Mouse (Mus musculus): ENCODE measurements around the gene Mipol1.

Gene Mipol1

DNA sequence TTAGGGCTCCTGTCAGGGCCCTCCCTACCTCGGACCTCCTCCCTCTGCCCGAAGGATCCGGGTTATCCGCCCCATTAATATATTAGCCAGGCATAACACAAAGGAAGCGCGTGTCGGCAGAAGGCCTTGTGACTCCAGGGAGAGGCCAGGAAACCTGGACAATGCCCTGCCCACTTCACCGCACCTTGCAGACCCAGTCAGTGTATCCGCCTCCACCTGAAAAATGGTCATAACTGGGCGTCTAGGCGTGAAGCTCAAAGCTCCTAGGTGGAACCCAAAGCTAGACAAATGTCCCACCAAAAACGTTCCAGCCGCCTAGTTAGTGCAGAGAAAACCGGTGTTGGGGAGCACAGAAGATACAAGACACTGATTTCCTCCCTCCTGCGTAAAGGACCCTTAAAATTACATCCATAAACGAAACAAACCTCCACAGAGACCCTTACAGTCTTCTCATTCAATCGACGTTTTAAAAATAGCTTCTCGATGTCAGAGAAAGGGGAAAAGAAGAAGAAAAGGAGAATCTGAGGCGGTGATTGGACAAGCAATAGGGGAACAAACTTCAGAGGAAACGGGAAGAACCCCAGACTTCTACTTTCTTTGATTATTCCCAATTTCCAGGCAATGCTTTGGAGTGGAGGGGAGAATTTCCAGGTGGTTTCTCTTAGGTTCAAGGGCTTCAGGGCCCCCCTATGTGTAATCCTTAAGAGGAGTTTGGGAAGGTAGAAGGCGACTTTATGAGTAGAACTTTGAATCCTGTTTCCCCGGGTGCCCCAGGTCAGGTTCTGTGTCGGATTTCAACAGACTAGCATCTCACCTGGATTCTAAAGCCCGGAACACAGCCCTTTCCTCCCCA lies 306.1 kb downstream of the Mipol1 start:
- in situ Hi-C loops (cut with MboI; ENCODE audit: low pct_unique_long_range_greater_than_20kb in 1 of 2, low sequenced_read_pairs in 2 of 2, unreplicated experiment in 1 of 2): loop anchor here in 1 of 2 experiments (25.0 kb wide), 1 partner anchor 299 kb away; the partner anchor contains the start of genes Mipol1 and Prps1l3

DNA sequence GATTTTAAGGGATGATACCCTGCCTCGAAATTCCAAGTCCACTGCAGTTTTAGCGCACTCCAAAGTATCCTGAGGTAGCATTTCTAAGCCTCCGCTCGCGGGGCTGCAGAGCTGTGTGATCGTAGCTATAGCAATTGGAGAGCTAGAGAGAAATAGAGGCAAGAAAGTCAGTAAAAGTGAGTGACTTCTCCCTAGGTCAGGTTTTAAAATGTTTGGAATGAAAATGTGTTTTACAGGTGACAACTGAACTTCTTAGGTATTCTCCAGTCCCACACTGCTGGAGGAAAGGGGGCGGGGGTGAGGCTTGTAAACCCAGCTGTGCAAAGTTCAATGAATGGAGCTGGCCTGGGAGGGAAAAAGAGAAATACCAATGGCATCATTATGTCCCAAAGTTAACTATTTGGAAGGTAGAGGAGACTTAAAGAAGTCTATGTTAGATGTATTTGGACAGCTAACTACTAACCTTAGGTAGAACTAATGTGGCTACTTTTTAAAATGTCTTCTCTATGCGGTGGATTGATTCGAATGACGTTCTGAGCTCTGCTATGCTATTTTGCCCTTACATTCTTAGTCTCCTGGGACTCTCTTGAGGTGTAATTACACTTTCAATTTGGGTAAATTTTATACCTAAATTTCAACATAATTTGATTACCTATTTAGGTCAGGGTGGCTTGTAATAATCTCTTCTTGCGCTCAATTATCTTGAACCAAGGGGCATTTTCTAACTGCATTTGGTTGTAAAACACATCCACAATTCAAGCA lies 306.9 kb downstream of the Mipol1 start:
- in situ Hi-C loops (cut with MboI; ENCODE audit: low pct_unique_long_range_greater_than_20kb in 1 of 2, low sequenced_read_pairs in 2 of 2, unreplicated experiment in 1 of 2): loop anchor here in 1 of 2 experiments (25.0 kb wide), 1 partner anchor 300 kb away; the partner anchor contains the start of genes Mipol1 and Prps1l3

DNA sequence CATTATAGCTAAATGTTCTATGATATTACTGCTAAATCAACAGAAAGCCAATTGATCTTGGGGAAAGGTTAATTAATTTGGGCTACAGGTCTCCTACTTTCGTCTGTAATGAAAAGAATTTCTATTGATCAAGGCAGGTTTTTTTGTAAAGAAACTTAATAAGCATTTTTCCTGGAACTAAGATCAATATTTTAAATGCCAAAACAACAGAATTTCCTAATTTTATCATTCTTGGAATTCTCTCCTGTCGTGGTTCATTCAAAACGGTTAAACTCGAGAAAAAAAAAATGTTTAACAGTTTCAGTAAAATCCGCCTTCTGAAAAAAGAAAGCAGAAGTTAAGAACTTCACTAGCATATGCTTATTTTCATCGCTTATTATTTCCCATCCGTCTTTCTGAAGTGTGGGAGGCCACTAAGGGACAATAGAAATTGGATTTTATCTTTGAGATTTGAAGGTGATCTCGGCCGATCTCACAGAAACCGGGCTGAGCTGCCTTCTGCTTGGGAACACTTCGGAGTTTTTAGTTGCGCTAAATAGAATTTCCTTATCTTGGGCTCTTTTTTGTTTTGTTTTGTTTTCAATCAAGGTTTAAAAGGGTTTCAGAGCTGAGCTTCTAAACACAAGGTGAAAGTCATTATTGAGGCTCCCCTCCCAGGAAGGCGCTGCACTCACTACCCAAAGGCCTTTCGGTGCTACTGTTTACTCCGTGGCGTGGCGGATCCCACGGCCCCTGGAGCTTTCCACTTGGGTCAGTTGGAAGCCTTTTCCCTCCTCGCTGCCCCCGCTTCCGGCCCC lies 307.8 kb downstream of the Mipol1 start:
- in situ Hi-C loops (cut with MboI; ENCODE audit: low pct_unique_long_range_greater_than_20kb in 1 of 2, low sequenced_read_pairs in 2 of 2, unreplicated experiment in 1 of 2): loop anchor here in 1 of 2 experiments (25.0 kb wide), 1 partner anchor 301 kb away; the partner anchor contains the start of genes Mipol1 and Prps1l3

DNA sequence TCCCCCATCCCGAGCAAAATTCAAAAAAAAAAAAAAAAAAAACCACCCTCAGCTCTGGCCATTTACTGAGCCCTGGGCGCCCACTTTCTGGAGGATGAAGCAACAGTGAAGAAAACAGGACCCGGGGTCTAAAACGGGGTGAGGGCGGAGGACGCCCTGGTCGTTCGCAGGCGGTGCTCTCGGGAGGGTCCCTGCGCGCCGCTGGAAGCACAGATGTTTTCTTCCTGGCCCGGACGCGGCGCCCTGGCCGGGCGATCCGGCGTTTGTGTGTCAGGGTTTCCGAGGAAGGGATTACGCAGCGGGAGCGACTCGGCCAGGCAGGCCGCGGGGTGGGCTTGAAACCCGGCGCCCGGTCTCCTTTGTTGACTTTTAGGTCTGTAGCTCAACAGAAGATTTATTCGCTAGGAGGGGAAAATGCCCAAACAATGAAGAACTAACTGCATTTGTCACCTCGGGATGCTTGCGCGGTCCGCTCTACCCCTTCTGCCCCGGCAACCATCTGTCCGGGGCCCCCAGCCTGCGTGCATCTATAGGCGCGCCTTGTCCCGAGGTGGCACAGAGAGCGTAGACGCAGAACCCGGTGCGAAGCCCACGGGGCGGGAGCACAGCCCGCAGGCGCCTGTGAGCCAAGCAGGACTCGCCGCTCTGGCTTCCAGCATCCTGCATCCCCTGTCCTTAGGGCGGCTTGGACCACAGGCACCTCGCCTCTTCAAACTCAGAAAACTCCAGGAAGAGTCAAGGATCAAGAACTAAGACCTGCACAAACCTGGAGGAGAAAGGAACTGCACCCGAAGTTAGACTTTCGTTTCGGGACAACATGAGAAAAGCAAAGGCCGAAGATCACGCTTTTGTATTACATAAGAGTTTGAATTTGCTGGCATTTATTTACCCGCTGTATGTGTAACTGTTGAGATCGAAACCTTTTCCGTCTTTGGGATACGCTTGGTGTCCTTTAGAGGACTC lies 308.6 kb downstream of the Mipol1 start:
- in situ Hi-C loops (cut with MboI; ENCODE audit: low pct_unique_long_range_greater_than_20kb in 1 of 2, low sequenced_read_pairs in 2 of 2, unreplicated experiment in 1 of 2): loop anchor here in 1 of 2 experiments (25.0 kb wide), 1 partner anchor 302 kb away; the partner anchor contains the start of genes Mipol1 and Prps1l3

DNA sequence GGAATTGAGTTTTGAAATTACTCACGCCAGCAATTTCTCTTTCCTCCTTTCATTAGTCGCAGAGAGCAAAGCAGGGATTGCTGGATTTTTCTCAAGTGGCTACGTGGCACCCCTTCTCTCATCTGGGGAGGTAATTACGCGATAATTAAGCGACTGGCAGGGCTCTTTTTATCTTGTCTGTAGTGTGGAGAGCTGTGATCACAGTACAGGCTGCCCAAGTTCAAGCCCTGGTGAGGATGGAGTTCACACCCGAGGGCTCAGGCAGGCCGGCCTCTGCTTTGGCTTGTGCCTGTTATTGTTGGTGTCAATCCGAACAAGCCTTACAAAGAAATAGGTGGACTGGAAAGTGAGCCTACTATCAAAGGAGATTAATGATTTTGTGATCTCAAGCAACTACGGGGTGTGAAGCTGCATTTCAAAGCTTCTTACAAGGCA lies 309.3 kb downstream of the Mipol1 start:
- in situ Hi-C loops (cut with MboI; ENCODE audit: low pct_unique_long_range_greater_than_20kb in 1 of 2, low sequenced_read_pairs in 2 of 2, unreplicated experiment in 1 of 2): loop anchor here in 1 of 2 experiments (25.0 kb wide), 1 partner anchor 302 kb away; the partner anchor contains the start of genes Mipol1 and Prps1l3

DNA sequence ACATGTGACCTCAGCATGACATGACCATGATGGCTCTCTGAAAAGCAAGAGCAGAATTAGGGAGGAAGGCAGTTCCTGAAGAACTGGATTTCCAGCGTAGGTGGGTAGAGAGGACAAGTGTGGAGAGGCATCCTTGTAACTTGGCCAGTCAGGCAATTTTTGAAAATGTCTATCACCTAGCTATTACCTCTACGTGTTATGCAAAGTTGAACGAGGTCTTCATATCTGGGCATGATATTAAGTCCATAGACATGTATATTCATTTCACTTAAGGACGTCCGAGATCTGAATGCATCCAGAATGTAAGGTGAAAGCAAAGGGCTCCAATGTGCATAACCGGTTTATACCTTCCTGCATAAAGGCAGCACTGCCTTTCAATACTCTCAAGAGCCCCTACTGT lies 310.9 kb downstream of the Mipol1 start:
- in situ Hi-C loops (cut with MboI; ENCODE audit: low pct_unique_long_range_greater_than_20kb in 1 of 2, low sequenced_read_pairs in 2 of 2, unreplicated experiment in 1 of 2): loop anchor here (10.0 to 25.0 kb wide), 5 partner anchors 256 to 1016 kb away; partner anchors contain the start of genes Mipol1 (in 1 of the 2), Nkx2-9 (in 1 of the 2), Pax9 (in 1 of the 2) and Prps1l3 (in 1 of the 2)

DNA sequence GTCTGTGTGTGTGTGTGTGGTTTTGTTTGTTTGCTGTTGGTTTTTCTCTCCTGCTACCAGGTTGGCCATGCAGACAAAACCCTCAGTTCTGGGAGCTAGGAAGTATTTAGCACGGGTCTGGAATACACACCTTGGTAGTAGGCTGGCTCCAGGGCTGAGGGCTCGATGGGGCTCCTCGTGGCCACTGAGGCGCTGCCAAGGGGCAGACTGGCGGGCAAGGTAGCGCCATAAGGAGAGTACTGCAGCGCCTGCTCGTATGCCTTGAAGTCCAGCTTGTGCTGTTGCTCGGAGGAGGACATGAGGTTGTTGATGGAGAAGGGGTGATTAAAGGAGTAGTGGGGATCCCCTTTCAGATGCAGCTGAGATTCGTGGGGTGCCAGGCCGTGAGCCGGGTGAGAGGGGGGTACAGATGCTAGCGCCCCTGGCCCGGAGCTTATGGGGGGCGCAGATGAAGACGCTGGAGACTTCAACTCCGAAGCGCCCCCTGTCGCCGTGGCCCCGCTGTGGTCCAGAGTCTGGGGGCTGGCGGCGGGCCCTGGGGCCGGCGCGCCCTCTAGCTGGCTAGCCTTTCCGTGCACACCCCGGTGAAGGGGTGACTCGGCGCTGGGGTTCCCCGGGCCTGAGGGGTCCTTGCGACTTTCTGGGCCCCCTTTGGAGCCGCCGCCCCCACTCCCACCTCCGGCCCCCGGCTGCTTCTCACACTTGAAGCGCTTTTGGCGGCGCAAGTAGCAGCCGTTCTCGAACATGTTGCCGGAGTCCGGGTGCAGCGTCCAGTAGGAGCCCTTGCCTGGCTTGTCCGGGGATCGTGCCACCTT lies 311.9 kb downstream of the Mipol1 start:
- in situ Hi-C loops (cut with MboI; ENCODE audit: low pct_unique_long_range_greater_than_20kb in 1 of 2, low sequenced_read_pairs in 2 of 2, unreplicated experiment in 1 of 2): loop anchor here (10.0 to 25.0 kb wide), 5 partner anchors 257 to 1017 kb away; partner anchors contain the start of genes Mipol1 (in 1 of the 2), Nkx2-9 (in 1 of the 2), Pax9 (in 1 of the 2) and Prps1l3 (in 1 of the 2)

DNA sequence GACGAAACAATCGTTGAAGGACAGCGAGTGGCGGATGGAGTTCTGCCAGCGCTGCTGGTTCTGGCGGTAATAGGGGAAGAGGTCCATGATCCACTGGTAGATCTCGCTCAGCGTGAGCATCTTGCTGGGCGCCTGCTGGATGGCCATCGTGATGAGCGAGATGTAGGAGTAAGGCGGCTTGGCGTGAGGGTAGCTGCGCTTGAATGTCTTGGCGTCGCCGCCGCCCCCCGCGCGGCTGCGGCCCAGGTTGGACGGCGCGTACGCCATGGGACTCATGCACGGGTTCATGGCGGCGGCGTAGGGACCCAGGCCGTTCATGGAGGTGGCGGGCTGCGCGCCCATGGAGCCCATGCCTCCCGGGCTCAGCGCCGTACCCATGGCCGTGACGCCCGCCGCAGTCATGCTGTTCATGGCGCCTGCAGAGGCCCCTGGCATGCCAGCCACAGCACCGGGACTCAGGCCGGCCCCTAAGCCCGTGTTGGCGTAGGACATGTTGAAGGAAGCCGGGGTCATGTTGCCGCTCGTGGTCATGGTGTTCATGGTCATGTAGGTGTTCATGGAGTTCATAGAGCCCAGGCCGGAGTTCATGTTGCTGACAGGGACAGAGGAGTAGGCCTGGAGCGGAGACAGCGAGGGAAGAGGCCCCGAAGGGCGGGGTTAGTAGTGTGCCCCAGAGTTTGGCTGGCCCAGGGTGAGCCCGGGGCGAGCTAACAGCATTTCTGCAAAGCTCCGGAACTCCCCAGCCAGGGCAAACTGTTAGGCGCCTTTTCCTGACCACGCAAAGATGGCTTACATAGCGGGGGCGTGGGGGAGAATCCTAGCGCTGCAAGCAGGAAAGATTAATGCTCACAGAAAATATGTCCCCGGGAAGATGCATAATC lies 312.8 kb downstream of the Mipol1 start:
- in situ Hi-C loops (cut with MboI; ENCODE audit: low pct_unique_long_range_greater_than_20kb in 1 of 2, low sequenced_read_pairs in 2 of 2, unreplicated experiment in 1 of 2): loop anchor here (10.0 to 25.0 kb wide), 5 partner anchors 258 to 1018 kb away; partner anchors contain the start of genes Mipol1 (in 1 of the 2), Nkx2-9 (in 1 of the 2), Pax9 (in 1 of the 2) and Prps1l3 (in 1 of the 2)

DNA sequence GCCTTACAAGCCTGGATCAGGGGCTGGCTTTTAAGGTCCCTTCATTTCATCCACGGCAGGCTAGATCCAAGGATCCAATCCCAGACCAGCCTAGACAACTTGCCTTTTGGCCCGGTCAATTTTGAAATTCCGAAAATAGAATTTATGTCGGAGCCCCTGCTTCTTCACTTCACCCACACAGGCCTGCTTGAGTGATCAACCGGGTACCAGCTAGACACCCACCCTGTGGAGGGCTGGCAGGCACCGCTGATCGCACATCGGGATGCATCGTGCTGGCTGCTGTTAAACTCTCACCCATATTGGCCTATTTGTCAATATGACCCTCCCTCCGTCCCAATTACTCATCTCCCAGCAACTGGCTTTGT lies 313.4 kb downstream of the Mipol1 start:
- in situ Hi-C loops (cut with MboI; ENCODE audit: low pct_unique_long_range_greater_than_20kb in 1 of 2, low sequenced_read_pairs in 2 of 2, unreplicated experiment in 1 of 2): loop anchor here (10.0 to 25.0 kb wide), 5 partner anchors 259 to 1019 kb away; partner anchors contain the start of genes Mipol1 (in 1 of the 2), Nkx2-9 (in 1 of the 2), Pax9 (in 1 of the 2) and Prps1l3 (in 1 of the 2)

DNA sequence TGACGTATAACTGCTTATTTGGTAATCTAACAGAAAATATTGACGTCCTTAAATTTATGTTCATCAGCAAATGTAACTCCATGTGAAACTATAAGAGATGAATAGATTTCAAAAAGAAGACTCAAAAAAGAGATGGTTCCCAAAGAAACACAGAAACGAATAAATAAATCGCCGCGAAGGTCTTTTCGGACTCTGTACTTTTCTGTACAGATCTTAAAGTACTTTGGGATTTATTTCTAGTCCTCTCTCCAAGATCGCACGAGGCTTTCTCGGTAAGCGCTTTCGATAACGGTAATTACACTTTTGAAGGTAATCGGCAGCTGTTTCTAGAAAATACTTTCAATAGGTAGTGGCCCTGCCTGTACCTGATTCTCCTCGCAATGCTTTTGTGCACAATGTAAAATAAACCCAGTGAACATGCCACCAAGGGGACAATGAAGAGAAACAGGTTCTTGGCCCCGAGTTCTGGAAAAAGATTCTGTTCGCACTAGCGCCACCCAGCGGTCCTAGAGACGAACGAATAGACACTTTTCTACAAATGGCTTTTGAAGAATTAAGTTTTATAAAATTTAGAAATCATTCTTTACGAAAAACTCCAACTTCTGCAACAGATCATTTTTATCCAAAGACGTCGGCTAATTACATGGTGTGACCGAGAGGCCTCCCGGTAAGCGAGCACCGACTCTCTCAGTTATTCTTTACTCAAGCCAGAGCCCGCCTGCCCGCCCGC lies 314.6 kb downstream of the Mipol1 start:
- in situ Hi-C loops (cut with MboI; ENCODE audit: low pct_unique_long_range_greater_than_20kb in 1 of 2, low sequenced_read_pairs in 2 of 2, unreplicated experiment in 1 of 2): loop anchor here (5.0 to 25.0 kb wide), 6 partner anchors 260 to 1020 kb away; partner anchors contain the start of genes Pax9 (in 2 of the 2), Mipol1 (in 1 of the 2), Nkx2-9 (in 1 of the 2) and Prps1l3 (in 1 of the 2)

DNA sequence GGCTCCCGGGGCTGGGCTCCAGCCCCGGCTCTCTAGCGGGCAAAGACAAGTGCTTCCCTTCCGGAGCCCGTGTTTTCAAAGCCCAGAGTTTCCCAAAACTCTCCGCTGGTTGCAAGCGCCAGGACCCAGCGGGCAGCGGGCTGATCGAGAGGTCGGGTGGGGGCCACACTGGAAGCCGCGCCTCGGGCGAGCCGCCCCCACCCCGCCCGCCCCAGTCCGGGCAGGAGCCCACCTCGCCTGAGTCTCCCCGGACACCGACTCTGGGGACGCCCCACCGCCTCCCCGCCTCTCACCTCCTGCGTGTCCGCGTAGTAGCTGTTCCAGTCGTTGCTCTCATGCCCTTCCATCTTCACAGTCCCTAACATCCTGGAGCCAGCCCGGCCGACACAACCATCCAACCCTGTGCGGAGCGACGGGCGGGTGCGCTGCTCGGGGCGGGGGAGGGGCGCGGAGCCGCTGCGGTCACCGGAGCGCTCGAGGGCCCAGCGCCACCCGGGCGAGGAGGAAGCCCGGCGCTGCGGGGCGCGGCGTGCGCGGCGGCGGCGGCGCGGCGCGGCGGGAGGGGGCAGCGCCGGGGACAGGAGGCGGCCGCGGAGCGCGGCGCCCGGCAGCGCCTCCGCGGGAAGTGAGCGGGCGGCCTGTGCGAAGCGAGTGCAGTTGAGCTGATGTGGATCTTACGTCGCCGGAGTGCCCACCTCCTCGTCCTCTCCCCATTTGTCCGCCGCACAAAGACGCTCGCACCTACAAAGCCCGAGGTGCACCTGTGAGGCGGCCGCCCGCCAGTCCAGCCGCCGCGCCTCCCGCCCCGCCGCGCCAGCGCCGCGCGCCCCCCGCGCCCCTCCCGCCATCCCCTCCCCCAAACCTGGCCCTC lies 315.4 kb downstream of the Mipol1 start:
- in situ Hi-C loops (cut with MboI; ENCODE audit: low pct_unique_long_range_greater_than_20kb in 1 of 2, low sequenced_read_pairs in 2 of 2, unreplicated experiment in 1 of 2): loop anchor here (5.0 to 25.0 kb wide), 6 partner anchors 261 to 1021 kb away; partner anchors contain the start of genes Pax9 (in 2 of the 2), Mipol1 (in 1 of the 2), Nkx2-9 (in 1 of the 2) and Prps1l3 (in 1 of the 2)

All from mouse embryonic stem cell (cell line).